In genomic region chr2:160530377-160530776, GRCm38 (mm10) we compare ENCODE assay signal across 21 mouse cellular contexts.
A peak's percentile ranks its signal among the peaks of the same experiment; 100 is the strongest.
DNase-seq lines count a peak whose midpoint lies in the region; ATAC-seq lines count a peak whose summit lies in the region.
"Had no signal": no experiment of that assay in that cellular context is flagged by ENCODE, and none has a peak within 500 bp of the region (broad histone marks: within the 10 kb centered on the region; RNA-seq: fewer than 3 reads in every experiment).

No protein-coding gene starts in this region.

- no peaks in the 10 kb centered on the region for H3K36me3 ChIP-seq in heart, embryonic 10.5 days
- no peaks in the 10 kb centered on the region for H3K36me3 ChIP-seq in neural tube, embryonic 15.5 days
- H3K36me3 ChIP-seq: forebrain, embryonic 15.5 days; heart, embryonic 13.5 days; hindbrain, embryonic 15.5 days; liver, embryonic 13.5 days; neural tube, embryonic 13.5 days had no signal

- peak; percentile 54 for DNase-seq in embryo, embryonic 10 days (ENCODE audit: low spot score)
- DNase-seq in embryo, embryonic 9.5 days (ENCODE audit: extremely low spot score): no peak
- peak; percentile 6 to 35 for DNase-seq in heart, postnatal 10 days
- no peak for DNase-seq in heart, embryonic 10.5 days (ENCODE audit: low spot score)
- peak; percentile 63 for DNase-seq in neural tube, embryonic 10.5 days (ENCODE audit: extremely low spot score, low spot score)
- DNase-seq in skeletal muscle tissue, adult 2 months (ENCODE audit: low read depth, low spot score): peak; percentile 22
- no peak for DNase-seq in layer of hippocampus, adult 18-20 months (ENCODE audit: low spot score in 2 of 2)
- DNase-seq: cerebellum, adult 11-12 months; kidney, postnatal 14 days; layer of hippocampus, postnatal 36 days; liver, embryonic 13.5 days; right cerebral cortex, postnatal 4 days; thymus, adult 2 months had no signal

- H3K4me3 ChIP-seq in heart, embryonic 10.5 days: no peak overlapping the region
- H3K4me3 ChIP-seq in neural tube, embryonic 15.5 days (replicated peaks): no peak overlapping the region
- H3K4me3 ChIP-seq: erythroblast, embryonic 14.5 days; forebrain, embryonic 15.5 days; heart, embryonic 13.5 days; hindbrain, embryonic 15.5 days; liver, embryonic 13.5 days; neural tube, embryonic 13.5 days had no signal

- no peaks in the 10 kb centered on the region for H3K9me3 ChIP-seq in heart, embryonic 10.5 days
- H3K9me3 ChIP-seq in neural tube, embryonic 15.5 days (replicated peaks): no peaks in the 10 kb centered on the region
- H3K9me3 ChIP-seq: forebrain, embryonic 15.5 days; heart, embryonic 13.5 days; hindbrain, embryonic 15.5 days; liver, embryonic 13.5 days; neural tube, embryonic 13.5 days had no signal

- ATAC-seq in neural tube, embryonic 15.5 days (ENCODE audit: low FRiP score): no peak
- ATAC-seq: forebrain, embryonic 15.5 days; midbrain, embryonic 16.5 days; Patski had no signal

- H3K27ac ChIP-seq in heart, embryonic 10.5 days: no peak overlapping the region
- H3K27ac ChIP-seq in neural tube, embryonic 15.5 days (replicated peaks): no peak overlapping the region
- H3K27ac ChIP-seq: forebrain, embryonic 15.5 days; heart, embryonic 13.5 days; hindbrain, embryonic 15.5 days; liver, embryonic 13.5 days; neural tube, embryonic 13.5 days had no signal

- no peak overlapping the region for H3K9ac ChIP-seq in neural tube, embryonic 15.5 days (replicated peaks)
- H3K9ac ChIP-seq: forebrain, embryonic 15.5 days; heart, embryonic 13.5 days; hindbrain, embryonic 15.5 days; liver, embryonic 13.5 days; neural tube, embryonic 13.5 days had no signal

- peaks cover 10% of the 10 kb centered on the region; the same call in 1 of the 2 replicates for H3K27me3 ChIP-seq in heart, embryonic 10.5 days (ENCODE audit: insufficient read depth, poor library complexity, severe bottlenecking)
- H3K27me3 ChIP-seq in neural tube, embryonic 15.5 days (replicated peaks): peaks cover 53% of the 10 kb centered on the region
- H3K27me3 ChIP-seq: forebrain, embryonic 15.5 days; liver, embryonic 13.5 days; Patski had no signal

- WGBS in heart, embryonic 10.5 days: 27% methylated on average over 3 of the region's 3 CpGs
- 27% methylated on average over 3 of the region's 3 CpGs for WGBS in neural tube, embryonic 15.5 days

- H3K4me1 ChIP-seq in heart, embryonic 10.5 days: peaks cover 26% of the 10 kb centered on the region
- H3K4me1 ChIP-seq in neural tube, embryonic 15.5 days: 0 out of 2 replicates have a peak, but pooled peaks cover 6% of the 10 kb centered on the region
- H3K4me1 ChIP-seq: forebrain, embryonic 15.5 days; hindbrain, embryonic 15.5 days; liver, embryonic 13.5 days had no signal

- intact Hi-C loops in heart, postnatal 10 days (cut with DNase I): loop anchor here (5.0 kb wide), 1 partner anchor 78 kb away; no protein-coding TSS in a partner anchor

- H3K4me2 ChIP-seq in neural tube, embryonic 15.5 days: no peak overlapping the region
- H3K4me2 ChIP-seq: forebrain, embryonic 15.5 days; heart, embryonic 13.5 days; hindbrain, embryonic 15.5 days; liver, embryonic 13.5 days; neural tube, embryonic 13.5 days had no signal

Comparison
In these comparisons a context has a peak if more than half of its experiments do, and no peak if none do; other contexts are left out.
1. DNase-seq: peak in embryo, embryonic 10 days (single experiment), heart, postnatal 10 days (2 of 2), neural tube, embryonic 10.5 days (single experiment) and skeletal muscle tissue, adult 2 months (single experiment); none in embryo, embryonic 9.5 days (single experiment), heart, embryonic 10.5 days (single experiment) and layer of hippocampus, adult 18-20 months (0 of 2).